Mouse (Mus musculus) mature B cell (primary cell): ENCODE data around the gene Rnf115.
"Not testable (repeated sequence)": the region's sequence is repeated elsewhere in the genome, so short reads cannot be mapped to it uniquely, and the experiment has no call there.

ENCODE experiments used
- in situ Hi-C: fragments of 300-500 bp; cut with MboI; formaldehyde crosslinking; loops from 2 replicates; pipeline ENCODE4 v1.14.3; 2019

Rnf115 gene

DNA sequence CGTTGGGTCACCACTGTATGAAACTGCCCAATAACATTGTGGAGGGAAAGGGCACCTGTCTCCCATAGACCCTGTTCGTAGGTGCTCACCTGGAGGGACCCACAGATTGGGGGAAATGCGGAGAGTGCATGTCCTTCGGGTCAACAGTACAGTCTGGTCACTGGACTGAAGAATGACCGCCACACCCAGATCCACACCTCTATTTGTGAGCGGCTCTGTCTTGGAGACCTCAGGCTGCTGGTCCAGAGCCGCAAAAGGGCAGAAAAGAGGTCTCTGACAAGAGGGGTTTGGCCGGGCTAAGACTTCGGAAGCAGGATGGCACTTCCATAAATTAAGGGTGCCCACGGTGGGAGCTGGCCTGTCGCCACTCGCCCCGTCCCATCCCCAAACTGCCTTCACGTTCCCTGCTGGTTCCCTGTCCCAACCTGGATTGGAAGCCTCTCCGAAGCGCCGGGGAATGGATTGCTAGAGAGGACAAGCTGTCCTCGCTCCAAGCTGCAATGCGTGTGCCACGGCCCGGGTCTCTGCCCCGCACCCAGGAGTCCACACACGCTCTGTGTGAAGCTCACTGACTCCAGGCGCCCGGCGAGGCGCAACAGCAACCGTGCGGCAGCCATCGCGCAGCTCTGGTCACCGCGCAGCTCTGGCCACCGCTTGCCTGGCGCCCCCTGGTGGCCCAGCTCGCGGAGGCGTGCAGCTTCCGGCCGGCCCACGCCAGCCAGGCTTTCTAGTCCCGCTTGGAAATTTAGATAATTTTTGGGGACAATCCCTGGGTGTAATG lies 19.4 kb upstream of the Rnf115 start, which contains the start of gene Nudt17:
Gene Nudt17, minus strand, starts transcription at position 660 of the 781 bp plus-strand sequence.
- in situ Hi-C loops: no loop called here

- in situ Hi-C loops: no loop called here
Observed at GRCm38 (mm10) chr3:96708684-96709064, 18.8 kb upstream of the Rnf115 start.

- in situ Hi-C loops: no loop called here
Observed at GRCm38 (mm10) chr3:96714286-96714685, 13.2 kb upstream of the Rnf115 start.

DNA sequence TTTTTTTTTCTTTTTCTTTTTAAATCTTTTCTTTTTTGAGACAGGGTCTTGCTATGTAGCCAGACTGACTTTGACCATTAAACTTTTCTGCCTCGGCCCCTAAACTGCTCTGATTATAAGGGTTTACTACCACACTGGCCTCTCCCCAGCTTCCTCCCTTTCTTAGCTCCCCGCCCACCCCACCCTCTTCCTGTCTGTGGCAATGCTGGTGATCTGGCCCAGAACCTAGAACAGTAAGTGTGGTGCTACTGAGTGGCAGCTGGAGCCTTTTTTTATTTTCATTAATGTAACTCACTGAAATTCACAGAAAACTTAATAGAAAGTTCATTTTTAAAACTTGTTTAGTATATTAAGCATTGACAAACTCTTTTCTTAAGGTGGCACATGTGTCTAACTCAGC lies 11.6 kb upstream of the Rnf115 start:
- in situ Hi-C loops: no loop called here

GRCm38 (mm10) chr3:96719173-96719572 lies 8.3 kb upstream of the Rnf115 start:
- in situ Hi-C loops: no loop called here

DNA sequence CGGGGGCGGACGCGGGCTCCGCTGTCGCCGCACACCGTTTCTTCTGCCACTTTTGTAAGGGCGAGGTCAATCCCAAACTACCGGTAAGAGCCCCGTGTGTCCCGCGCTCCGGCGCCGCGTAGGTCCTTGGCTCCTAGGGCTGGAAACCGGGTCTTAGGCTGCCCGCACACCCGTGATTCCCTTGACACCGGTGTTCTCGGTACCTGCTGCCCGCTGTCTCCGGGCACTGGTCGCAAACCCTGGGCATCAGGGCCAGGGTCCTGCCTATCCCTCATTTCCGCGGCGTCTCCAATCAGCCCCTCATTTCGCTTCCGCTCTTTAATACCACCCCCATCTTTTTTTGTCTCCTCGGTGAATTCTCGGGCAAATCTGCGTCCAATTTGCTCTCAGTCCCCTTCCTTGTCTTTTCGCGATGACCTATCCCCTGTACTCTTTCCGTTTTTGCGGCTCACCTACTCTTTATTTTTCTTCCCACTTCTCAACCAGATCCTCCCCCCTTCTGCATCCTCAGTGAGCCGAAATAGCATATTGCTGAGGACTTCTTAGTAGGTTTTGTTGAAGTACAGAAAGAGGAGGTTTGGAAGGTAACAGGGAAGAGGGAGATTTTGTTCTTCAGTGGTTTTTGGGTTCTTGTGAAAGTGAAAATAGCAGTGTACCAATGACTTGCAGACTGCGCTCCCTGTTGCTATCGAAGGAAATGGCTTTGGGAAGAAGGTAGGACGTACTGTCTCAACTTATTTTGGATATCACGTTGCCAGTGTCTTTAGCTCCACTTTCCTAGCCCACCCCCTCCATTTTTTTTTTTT lies 567 bp downstream of the Rnf115 start:
- in situ Hi-C loops: no loop called here

DNA sequence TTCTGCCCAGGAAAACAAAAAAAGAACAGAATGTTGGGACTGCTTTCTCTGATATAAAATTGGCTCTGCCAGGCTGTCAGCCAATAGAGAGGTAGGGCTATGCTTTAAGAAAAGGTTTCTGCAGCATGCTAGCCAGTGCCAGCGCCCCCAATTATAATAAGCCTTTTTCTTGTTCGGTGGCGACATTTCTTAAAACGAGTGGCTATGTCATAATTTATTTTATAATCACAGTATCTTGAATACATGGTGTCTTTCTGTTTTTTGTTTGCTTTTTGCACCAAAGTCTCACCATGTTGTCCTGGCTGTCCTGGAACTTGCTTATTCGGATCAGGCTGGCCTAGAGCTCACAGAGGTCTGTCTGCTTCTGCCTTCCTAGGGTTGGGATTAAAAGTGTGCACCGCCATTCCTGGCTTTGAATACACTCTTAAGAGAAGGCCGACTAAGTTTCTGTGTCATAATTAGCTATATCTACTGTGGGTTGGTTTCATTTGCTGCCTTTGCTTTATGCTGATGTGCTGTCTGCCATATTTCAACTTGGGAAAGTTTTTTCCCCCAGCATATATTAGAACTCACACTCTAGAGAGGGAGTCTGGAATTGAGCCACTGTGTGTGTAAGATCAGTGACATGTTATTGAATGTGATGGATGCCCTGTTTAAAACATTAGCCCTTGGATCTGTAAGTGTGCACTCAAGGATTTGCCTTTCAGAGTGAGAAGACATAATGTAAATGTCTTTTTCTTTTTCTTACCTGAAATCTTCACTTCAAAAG lies 1.4 kb downstream of the Rnf115 start:
- in situ Hi-C loops: no loop called here

DNA sequence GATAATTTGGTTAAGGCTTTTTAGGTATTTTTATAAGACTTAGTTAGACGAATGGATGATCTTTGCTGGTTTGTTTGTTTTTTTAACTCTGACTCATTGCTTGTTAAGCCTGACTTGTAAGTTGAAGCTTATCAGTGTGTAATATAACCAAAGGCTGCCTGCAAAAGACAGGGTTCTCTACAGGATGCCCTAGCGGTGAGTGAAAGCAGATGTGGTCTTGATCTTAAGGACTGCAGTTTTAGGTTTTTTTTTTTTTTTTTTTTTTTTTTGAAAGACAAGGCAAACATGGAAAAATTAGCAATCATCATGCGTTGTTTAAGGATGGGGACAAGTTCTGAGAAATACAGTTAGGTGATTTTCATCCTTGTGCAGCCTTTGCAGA lies 1.9 kb downstream of the Rnf115 start:
- in situ Hi-C loops: no loop called here

GRCm38 (mm10) chr3:96730785-96731184 lies 3.3 kb downstream of the Rnf115 start:
- in situ Hi-C loops: no loop called here

DNA sequence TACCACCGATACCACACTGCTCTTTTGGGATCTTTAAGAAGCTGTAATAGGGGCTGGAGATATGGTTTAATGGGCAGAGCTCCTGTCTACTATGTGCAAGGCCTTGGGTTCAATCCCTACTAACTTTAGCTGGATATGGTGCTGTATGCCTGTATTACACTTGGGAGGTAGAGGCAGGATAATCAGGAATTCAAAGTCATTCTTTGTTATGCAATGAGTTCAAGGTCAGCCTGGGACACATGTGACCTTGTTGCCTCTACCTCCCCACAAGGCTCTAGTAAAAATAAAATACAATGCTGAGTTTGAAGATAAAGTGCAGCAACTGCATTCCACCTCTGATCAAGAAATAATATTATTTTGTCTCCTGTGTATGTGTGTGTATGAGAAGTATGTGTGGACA lies 6.5 kb downstream of the Rnf115 start:
- in situ Hi-C loops: no loop called here

- in situ Hi-C loops: no loop called here
Observed at GRCm38 (mm10) chr3:96735200-96735599, 7.7 kb downstream of the Rnf115 start.

- in situ Hi-C loops: no loop called here
Observed at GRCm38 (mm10) chr3:96737013-96737740, 9.7 kb downstream of the Rnf115 start.

- in situ Hi-C loops: no loop called here
Observed at GRCm38 (mm10) chr3:96737995-96738394, 10.5 kb downstream of the Rnf115 start.

GRCm38 (mm10) chr3:96740279-96740678 lies 12.8 kb downstream of the Rnf115 start:
- in situ Hi-C loops: not testable (repeated sequence)

GRCm38 (mm10) chr3:96744348-96744747 lies 16.9 kb downstream of the Rnf115 start:
- in situ Hi-C loops: no loop called here

DNA sequence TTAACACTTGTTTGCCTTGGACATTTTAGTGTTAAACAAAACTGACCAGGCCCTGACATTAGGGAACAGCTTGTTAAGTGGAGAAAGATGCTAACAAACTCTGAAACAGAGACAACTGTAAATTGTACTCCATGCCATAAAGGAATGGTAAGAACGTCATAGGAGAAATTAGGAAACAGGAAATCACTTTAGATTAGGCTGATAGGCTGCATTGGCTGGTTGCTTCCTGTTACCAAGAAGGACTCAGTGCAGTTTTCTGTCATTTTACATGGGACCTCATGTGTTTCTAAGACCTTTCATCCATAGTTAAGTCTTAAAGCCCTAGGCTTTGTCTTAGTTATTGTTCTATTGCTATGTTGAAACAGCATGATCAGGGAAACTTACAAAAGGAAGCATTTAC lies 19.4 kb downstream of the Rnf115 start:
- in situ Hi-C loops: no loop called here

GRCm38 (mm10) chr3:96755935-96756334 lies 28.5 kb downstream of the Rnf115 start:
- in situ Hi-C loops: no loop called here

DNA sequence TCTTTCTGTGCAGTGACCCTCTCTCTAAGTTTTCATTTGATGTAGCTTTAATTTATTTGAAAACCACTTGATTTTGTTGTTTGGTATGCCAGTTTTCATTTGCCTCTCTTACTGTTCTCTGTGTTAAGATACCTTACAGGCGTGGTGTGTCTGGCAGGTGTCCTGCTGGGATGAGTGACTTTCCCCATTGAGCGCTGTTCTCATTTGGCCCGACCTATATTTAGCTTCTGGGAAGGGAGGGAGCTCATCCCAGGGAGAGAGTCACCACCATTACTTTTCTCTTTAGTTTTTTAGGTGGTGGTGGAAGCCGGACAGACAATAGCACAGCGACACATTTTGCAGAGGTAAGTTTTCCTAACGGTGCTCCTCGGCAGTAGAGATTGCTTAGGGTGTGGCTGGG lies 30.2 kb downstream of the Rnf115 start:
- in situ Hi-C loops: no loop called here

DNA sequence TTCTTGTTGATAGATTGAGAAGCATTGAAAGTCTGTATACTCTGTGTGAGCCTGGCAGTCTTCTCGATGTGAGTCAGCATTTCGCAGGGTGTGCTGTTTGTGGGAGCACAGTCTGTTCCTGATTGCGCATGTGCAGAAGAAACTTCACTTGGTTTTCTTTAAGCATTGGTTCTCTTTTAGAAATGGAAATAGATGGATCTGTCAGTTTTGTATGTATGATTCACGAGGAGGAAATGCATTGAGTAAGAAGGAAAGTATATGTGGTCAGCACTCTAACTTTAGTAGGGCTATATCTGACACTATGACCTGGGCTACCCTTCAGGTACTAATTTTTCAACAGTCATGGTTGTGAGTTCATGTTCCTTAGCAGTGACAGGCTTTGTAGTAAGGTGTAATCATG lies 32.2 kb downstream of the Rnf115 start:
- in situ Hi-C loops: no loop called here

DNA sequence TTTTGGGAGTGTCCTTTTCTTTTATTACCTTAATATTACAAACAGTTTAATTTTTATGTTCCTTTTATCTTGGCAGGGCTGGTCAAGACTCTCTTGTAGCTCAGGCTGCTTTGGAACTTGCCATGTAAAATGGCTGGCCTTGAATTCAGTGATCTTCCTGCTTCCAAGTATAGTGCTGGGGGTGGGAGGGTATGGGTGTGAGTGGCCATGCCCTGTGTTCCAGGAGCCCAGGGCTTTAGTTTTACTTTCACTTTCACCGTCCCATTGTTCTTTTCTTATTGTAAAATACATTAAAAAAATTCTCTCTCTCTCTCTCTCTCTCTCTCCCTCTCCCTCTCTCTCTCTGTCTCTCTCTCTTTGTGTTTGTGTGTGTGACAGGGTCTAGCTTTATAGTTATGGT lies 37.1 kb downstream of the Rnf115 start:
- in situ Hi-C loops: no loop called here

- in situ Hi-C loops: no loop called here
Observed at GRCm38 (mm10) chr3:96769971-96770370, 42.5 kb downstream of the Rnf115 start.

GRCm38 (mm10) chr3:96772949-96773348 lies 45.5 kb downstream of the Rnf115 start:
- in situ Hi-C loops: no loop called here
